Mouse (Mus musculus) stomach, postnatal 0 days (tissue): ENCODE data around the gene Tbc1d17. TPM values are rescaled to one million over a fixed set of nuclear protein-coding genes. Genes with fewer than 3 reads are reported as not detected.

Experiments
- ATAC-seq: fragments of 200-750 bp; cut with Nextera tagmentation; 2 replicates; pipeline ENCODE4 v1.8.0; 2017; ENCODE audit not compliant: low FRiP score, low TSS enrichment
- DNase-seq: peaks from one replicate; pipeline ENCODE4 v3.0.0-alpha.2; 2016; ENCODE audit warnings: low spot score
- H3K27ac ChIP-seq: fragments of 300-500 bp; sonication (generic); replicated peaks from 2 replicates; pipeline ENCODE4 v1.5.1; 2014; ENCODE audit warnings: mild to moderate bottlenecking, control low read depth
- H3K27me3 ChIP-seq: fragments of 300-500 bp; sonication (generic); 2 replicates; pipeline ENCODE4 v1.6.1; 2014; ENCODE audit warnings: low read length; ENCODE audit not compliant: control insufficient read depth, insufficient read depth
- H3K36me3 ChIP-seq: fragments of 300-500 bp; sonication (generic); 2 replicates; pipeline ENCODE4 v1.6.1; 2014; ENCODE audit warnings: low read length, mixed read lengths; ENCODE audit not compliant: control insufficient read depth, insufficient read depth
- H3K4me1 ChIP-seq: fragments of 300-500 bp; sonication (generic); replicated peaks from 2 replicates; pipeline ENCODE4 v1.6.1; 2014; ENCODE audit warnings: antibody characterized with exemption; ENCODE audit not compliant: control insufficient read depth, insufficient read depth
- H3K4me2 ChIP-seq: fragments of 300-500 bp; sonication (generic); replicated peaks from 2 replicates; pipeline ENCODE4 v1.6.1; 2014; ENCODE audit warnings: low read depth, mild to moderate bottlenecking, control low read depth, moderate library complexity
- H3K4me3 ChIP-seq: fragments of 300-500 bp; sonication (generic); 2 replicates; pipeline ENCODE4 v1.5.1; 2014; ENCODE audit warnings: low read depth, low read length, control low read depth
- H3K9ac ChIP-seq: fragments of 300-500 bp; sonication (generic); 2 replicates; pipeline ENCODE4 v1.6.1; 2014; ENCODE audit warnings: mild to moderate bottlenecking, low read length, control low read depth, mixed read lengths
- H3K9me3 ChIP-seq: fragments of 300-500 bp; sonication (generic); 2 replicates; pipeline ENCODE4 v1.6.1; 2016; ENCODE audit warnings: low read length; ENCODE audit not compliant: control insufficient read depth
- CTCF ChIP-seq: IDR thresholded peaks from 2 replicates; pipeline ENCODE4 v1.5.1; 2016; ENCODE audit warnings: antibody characterized with exemption, low read depth, mild to moderate bottlenecking, moderate library complexity
- EP300 ChIP-seq: optimal IDR thresholded peaks from 2 replicates; pipeline ENCODE3; 2016; ENCODE audit warnings: antibody characterized with exemption
- WGBS: fragments of 180-500 bp; shearing (Covaris S2); extraction: QIAGEN DNeasy Blood & Tissue Kit; methylation state at CpG from one replicate; pipeline ENCODE4 v1.1.7; 2014; 5-methylcytosine and 5-hydroxymethylcytosine counted together
- polyA plus RNA-seq: library from polyadenylated mRNA; unstranded; fragments of >200 nt; fragmentation: Nextera tagmentation; extraction: Ambion mirVana; gene quantifications from 2 replicates; pipeline ENCODE4 v1.2.1, GENCODE M21; 2015

The Tbc1d17 gene
- polyA plus RNA-seq, 1 experiment from 2014 or later: 45.4 TPM

DNA sequence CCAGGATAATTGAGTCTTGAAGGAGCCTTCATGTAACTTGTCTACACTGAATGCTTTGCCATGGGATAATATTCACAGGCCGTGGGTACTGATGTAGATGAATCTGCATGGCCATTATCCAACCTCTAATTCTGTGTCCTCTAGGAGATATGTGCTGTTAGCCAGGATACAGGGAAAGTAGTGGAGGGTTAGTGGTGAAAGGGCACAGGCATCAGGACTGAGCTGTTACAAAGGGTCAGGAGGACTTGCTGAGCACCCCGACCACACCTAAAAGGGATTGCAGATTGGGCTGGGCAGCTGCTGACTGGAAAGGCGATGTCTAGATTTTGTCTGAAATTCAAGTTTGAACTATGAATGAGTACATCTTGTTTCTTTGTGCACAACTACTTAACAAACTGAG is 28.4 kb downstream of the Tbc1d17 start:
- H3K9me3 ChIP-seq: no peaks in the 10 kb centered on the region
- peaks cover 12% of the 10 kb centered on the region for H3K4me1 ChIP-seq
- WGBS: 61% methylated on average over 3 of the region's 3 CpGs
- H3K4me3 ChIP-seq: no peak overlapping the region
- H3K9ac ChIP-seq: no peak overlapping the region
- DNase-seq: peak; percentile 9
- H3K27me3 ChIP-seq: no peaks in the 10 kb centered on the region
- no peak for ATAC-seq
- H3K27ac ChIP-seq: no peak overlapping the region; the same call in 1 of the 2 replicates
- no peaks in the 10 kb centered on the region for H3K36me3 ChIP-seq
- TF ChIP-seq EP300 (no peak), CTCF (no peak)
- no peak overlapping the region for H3K4me2 ChIP-seq

DNA sequence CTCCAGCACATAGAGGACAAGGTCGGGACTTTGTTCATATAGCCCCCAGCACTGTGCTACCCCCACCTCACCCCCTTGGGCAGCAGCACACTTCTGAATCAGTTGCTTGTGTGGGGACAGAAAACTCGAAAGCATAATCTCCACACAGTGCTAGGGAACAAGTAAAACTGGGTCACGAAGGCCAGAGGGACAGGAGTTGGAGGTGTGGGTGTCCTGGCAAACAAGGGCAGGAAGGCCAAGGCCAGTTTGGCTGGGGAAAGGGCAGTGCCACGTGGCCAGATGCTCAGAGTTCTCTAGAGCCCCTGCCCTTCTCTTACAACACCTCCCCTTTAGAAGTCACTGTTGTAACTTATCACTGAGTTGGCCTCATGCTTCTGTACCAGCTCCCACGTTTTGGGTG is 29.0 kb downstream of the Tbc1d17 start:
- no peak for TF ChIP-seq EP300
- no peak for TF ChIP-seq CTCF
- peak; percentile 13 for DNase-seq
- Histone ChIP-seq H3K27me3 (no peaks in the 10 kb centered on the region), H3K4me1 (peaks cover 16% of the 10 kb centered on the region), H3K9ac (no peak overlapping the region; the same call in 1 of the 2 replicates), H3K4me3 (no peak overlapping the region), H3K27ac (peak overlapping the region; percentile 56), H3K9me3 (no peaks in the 10 kb centered on the region), H3K36me3 (no peaks in the 10 kb centered on the region), H3K4me2 (no peak overlapping the region; the same call in 1 of the 2 replicates)
- WGBS: 44% methylated on average over 5 of the region's 5 CpGs
- no peak for ATAC-seq

DNA sequence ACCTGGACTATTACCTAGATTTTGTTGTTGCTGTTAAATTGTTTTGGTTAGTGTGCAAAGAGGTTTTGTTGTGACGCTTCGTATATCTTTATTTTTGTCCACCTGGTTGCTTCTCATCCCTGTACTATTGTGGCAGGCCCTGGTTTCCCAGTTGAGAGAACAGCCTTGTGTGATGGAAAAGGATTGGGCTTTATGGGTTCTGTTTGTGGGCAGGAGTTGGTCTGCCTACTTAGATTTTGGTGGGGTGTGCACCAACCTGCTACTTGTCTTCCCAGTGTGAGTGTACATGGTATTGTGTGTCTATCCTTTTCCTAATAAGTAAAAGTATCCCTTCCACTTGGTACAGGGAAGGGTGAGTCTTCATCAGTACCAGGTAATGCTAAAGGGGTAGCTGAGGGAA is 29.5 kb downstream of the Tbc1d17 start:
- ATAC-seq: no peak
- peaks cover 16% of the 10 kb centered on the region for H3K4me1 ChIP-seq
- DNase-seq: peak; percentile 8
- H3K4me2 ChIP-seq: peak overlapping the region; percentile 39
- peak overlapping the region; percentile 18; the same call in 1 of the 2 replicates for H3K4me3 ChIP-seq
- H3K36me3 ChIP-seq: no peaks in the 10 kb centered on the region
- TF ChIP-seq CTCF (no peak), EP300 (no peak)
- no peaks in the 10 kb centered on the region for H3K9me3 ChIP-seq
- peak overlapping the region; percentile 56 for H3K27ac ChIP-seq
- WGBS: 95% methylated on average over 2 of the region's 2 CpGs
- H3K9ac ChIP-seq: peak overlapping the region; percentile 47
- no peaks in the 10 kb centered on the region for H3K27me3 ChIP-seq

DNA sequence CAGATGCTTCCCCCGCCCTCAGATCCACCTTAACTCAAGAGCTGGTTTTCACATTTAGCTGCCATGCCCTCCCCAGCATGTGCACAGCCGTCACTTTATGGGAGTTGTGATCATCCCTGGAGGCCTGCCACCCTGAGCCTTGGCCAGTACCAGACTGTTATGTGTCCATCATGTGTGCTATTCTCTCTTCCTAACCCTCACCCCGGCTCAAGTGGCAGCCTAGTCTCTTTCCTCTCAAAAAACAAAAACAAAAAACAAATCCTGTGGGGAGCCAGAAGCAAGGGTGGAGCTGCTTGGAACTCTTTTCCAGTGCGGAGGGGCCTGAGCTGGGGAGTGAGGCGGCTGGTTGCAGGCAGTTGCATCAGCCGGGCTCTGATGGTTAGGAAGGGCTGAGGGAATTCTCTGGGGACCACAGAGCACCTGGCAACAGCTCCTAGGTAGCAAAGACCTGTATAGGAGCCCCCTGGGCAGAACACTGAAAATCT is 30.1 kb downstream of the Tbc1d17 start:
- Histone ChIP-seq H3K9me3 (no peaks in the 10 kb centered on the region), H3K4me1 (peaks cover 16% of the 10 kb centered on the region), H3K4me2 (peak overlapping the region; percentile 39), H3K9ac (peak overlapping the region; percentile 47), H3K4me3 (peak overlapping the region; percentile 18), H3K36me3 (no peaks in the 10 kb centered on the region), H3K27me3 (no peaks in the 10 kb centered on the region), H3K27ac (peak overlapping the region; percentile 70)
- TF ChIP-seq CTCF (no peak), EP300 (no peak)
- ATAC-seq (no peak), DNase-seq (peak; percentile 61)
- 22% methylated on average over 6 of the region's 6 CpGs for WGBS

DNA sequence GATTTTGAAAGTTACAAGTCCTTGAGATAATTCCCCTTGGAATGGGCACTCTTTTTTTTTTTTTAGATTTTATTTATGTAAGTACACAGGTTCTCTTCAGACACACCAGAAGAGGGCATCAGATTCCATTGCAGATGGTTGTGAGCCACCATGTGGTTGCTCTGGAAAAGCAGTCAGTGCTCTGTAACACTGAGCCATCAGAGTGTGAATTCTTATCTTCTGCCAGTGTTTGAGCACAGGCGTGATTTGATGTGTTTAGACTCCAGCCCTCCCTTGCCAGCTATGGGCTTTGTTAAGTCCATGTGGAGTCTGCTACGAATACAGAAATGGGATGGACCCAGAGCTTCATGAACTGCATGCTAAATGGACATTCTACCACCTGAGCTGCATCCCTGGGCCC is 30.7 kb downstream of the Tbc1d17 start:
- no peaks in the 10 kb centered on the region for H3K27me3 ChIP-seq
- peak overlapping the region; percentile 80 for H3K4me2 ChIP-seq
- H3K27ac ChIP-seq: peak overlapping the region; percentile 70
- 8% methylated on average over 2 of the region's 2 CpGs for WGBS
- peak overlapping the region; percentile 95 for H3K9ac ChIP-seq
- TF ChIP-seq CTCF (peak; percentile 65), EP300 (no peak)
- H3K9me3 ChIP-seq: no peaks in the 10 kb centered on the region
- ATAC-seq (no peak), DNase-seq (peak; percentile 45)
- peak overlapping the region; percentile 18; the same call in 1 of the 2 replicates for H3K4me3 ChIP-seq
- no peaks in the 10 kb centered on the region for H3K36me3 ChIP-seq
- peaks cover 16% of the 10 kb centered on the region for H3K4me1 ChIP-seq

DNA sequence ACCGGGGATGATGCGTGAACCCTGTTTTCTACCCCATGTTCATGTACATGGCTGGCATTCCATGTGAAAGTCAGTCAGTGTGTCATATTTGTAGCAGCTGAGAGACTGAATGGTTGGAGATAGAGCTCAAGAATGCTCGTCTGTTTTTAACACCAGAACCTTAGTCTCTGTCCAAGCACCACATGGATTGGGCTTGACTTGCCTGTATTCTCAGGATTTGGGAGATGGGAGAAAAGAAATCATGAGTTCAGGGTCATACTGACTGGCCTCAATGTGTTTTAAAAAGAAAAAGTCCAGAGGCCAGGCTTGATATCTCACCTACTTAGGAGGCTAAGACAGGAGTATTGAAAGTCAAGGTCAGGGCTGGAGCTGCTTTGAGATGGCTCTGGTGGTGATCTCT is 31.4 kb downstream of the Tbc1d17 start:
- Histone ChIP-seq H3K27me3 (no peaks in the 10 kb centered on the region), H3K9me3 (no peaks in the 10 kb centered on the region), H3K4me3 (peak overlapping the region; percentile 82), H3K9ac (peak overlapping the region; percentile 95), H3K36me3 (no peaks in the 10 kb centered on the region), H3K4me2 (peak overlapping the region; percentile 80), H3K4me1 (peaks cover 16% of the 10 kb centered on the region), H3K27ac (peak overlapping the region; percentile 98)
- TF ChIP-seq CTCF (no peak), EP300 (no peak)
- no peak for DNase-seq
- no peak for ATAC-seq
- WGBS: 10% methylated on average over 3 of the region's 3 CpGs
